Mouse (Mus musculus): ENCODE data around the gene Cpt1a. TPM values are rescaled to one million over a fixed set of nuclear protein-coding genes. Genes with fewer than 3 reads are reported as not detected.

Cpt1a gene
- polyA plus RNA-seq (2012; fragmentation: generic; extraction: Trizol), result 13.5 TPM

DNA sequence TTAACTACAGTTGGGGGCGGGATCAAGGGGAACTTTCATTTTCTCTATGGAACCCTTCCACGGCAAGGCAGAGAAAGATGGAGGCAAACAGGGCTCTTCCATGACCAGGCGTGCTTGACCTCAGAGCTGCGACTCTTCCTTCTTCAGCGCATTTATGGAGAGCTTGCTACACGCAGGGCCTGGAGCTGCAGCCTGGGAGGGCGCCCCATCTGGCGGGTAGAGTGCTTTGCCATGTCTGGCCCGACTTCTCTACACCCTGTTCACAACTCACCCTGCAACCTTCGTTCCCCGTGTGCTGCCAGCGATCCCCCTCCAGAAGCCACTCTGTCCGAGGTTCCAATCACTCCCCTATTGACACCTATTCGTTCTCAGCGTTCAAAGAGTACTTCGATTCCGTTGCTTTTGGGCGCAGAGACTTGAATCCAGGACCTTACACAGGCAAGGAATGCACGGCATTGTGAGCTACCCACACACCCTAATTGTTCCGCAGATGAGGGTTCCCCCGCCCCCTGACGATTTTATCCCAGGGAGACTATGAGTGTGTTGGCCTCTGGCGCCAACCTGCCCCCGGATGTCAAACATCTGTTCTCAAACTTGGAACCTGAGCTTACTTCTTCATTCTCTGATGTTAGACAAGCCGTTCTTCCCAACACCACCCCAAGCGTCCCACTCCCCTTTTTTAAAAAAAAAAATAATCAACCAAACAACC, at the start of gene Cpt1a:
Gene Cpt1a (plus strand): TSS at position 74 of the 709 bp plus-strand sequence.
- peak within 1 kb of the TSS; percentile 3 for H3ac ChIP-seq (ENCODE audit: control insufficient read depth, insufficient read length)
- TF ChIP-seq REST (IDR thresholded peaks at IDR 0.05; ENCODE audit: insufficient read depth, insufficient read length), result no peak
- TF ChIP-seq MYOG (IDR thresholded peaks at IDR 0.05; ENCODE audit: control insufficient read depth in 1 of 3, insufficient read depth in 1 of 3, insufficient read length in 2 of 3, low read depth in 2 of 3), result no peak
- TF ChIP-seq SRF (IDR thresholded peaks at IDR 0.05; ENCODE audit: control insufficient read depth, insufficient read length, low read depth), result no peak
- no peak for TF ChIP-seq POLR2A (IDR thresholded peaks at IDR 0.05; ENCODE audit: insufficient read length, low read depth)
- no peak for TF ChIP-seq CEBPB (IDR thresholded peaks at IDR 0.05; ENCODE audit: insufficient read depth, poor library complexity, severe bottlenecking)
- no peak for TF ChIP-seq E2F4 (IDR thresholded peaks at IDR 0.05; ENCODE audit: insufficient read depth)
- TF ChIP-seq USF1 (IDR thresholded peaks at IDR 0.05; ENCODE audit: low read depth), result no peak
- no peak for TF ChIP-seq TCF3 (IDR thresholded peaks at IDR 0.05; ENCODE audit: insufficient read length, low read depth)
- no peak for TF ChIP-seq POLR2AphosphoS2 (IDR thresholded peaks at IDR 0.05; ENCODE audit: insufficient read length, low read depth)
- no peak for TF ChIP-seq MAX (IDR thresholded peaks at IDR 0.05; ENCODE audit: low read depth)
- no peak for TF ChIP-seq MYOD1 (IDR thresholded peaks at IDR 0.05; ENCODE audit: control insufficient read depth in 1 of 3, insufficient read length in 2 of 3, low read depth in 2 of 3)
- TF ChIP-seq TCF12 (IDR thresholded peaks at IDR 0.05; ENCODE audit: insufficient read depth, poor library complexity, severe bottlenecking), result no peak
- H3K4me2 ChIP-seq (ENCODE audit: low read depth), result peak within 1 kb of the TSS; percentile 99
- no peaks in the 10 kb centered on the region for H3K27me3 ChIP-seq (ENCODE audit: control insufficient read depth, insufficient read depth, insufficient read length)
- H3K4me3 ChIP-seq, result peak within 1 kb of the TSS; percentile 49
- no peaks in the 10 kb centered on the region for H3K36me3 ChIP-seq (ENCODE audit: control insufficient read depth, insufficient read depth)
- H3K79me2 ChIP-seq (ENCODE audit: control insufficient read depth, insufficient read depth), result no peaks in the 10 kb centered on the region

DNA sequence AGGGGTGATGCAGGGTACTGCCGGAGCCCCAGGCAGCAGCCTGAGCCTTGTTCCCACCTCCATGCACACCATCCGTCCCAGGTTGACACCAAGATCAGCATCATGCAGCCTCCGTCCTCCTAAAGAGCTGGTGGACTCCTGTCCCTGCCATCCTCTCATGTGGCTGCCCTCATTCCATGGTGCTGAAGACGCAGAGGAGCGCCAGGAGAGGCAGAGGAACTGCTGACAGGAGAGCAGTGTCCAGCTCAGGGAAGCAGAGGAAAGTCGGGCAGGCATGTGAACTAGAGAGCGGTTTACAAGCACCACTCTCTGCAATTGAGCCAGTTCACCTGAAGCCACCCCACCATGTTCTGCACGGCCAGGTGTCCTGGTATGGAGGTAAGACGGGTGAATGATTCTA, 48.8 kb upstream of the Cpt1a start:
- Histone ChIP-seq H3K79me2 (ENCODE audit: control insufficient read depth, insufficient read depth) (no peaks in the 10 kb centered on the region), H3ac (ENCODE audit: control insufficient read depth, insufficient read length) (no peak overlapping the region), H3K4me3 (no peak overlapping the region), H3K4me2 (ENCODE audit: low read depth) (no peak overlapping the region), H3K36me3 (ENCODE audit: control insufficient read depth, insufficient read depth) (peaks cover 6% of the 10 kb centered on the region), H3K27me3 (ENCODE audit: control insufficient read depth, insufficient read depth, insufficient read length) (no peaks in the 10 kb centered on the region)
- TF ChIP-seq TCF12 (IDR thresholded peaks at IDR 0.05; ENCODE audit: insufficient read depth, poor library complexity, severe bottlenecking) (no peak), MYOD1 (IDR thresholded peaks at IDR 0.05; ENCODE audit: control insufficient read depth in 1 of 3, insufficient read length in 2 of 3, low read depth in 2 of 3) (no peak), TCF3 (IDR thresholded peaks at IDR 0.05; ENCODE audit: insufficient read length, low read depth) (no peak), SRF (IDR thresholded peaks at IDR 0.05; ENCODE audit: control insufficient read depth, insufficient read length, low read depth) (no peak), E2F4 (IDR thresholded peaks at IDR 0.05; ENCODE audit: insufficient read depth) (no peak), MYOG (IDR thresholded peaks at IDR 0.05; ENCODE audit: control insufficient read depth in 1 of 3, insufficient read depth in 1 of 3, insufficient read length in 2 of 3, low read depth in 2 of 3) (no peak), CEBPB (IDR thresholded peaks at IDR 0.05; ENCODE audit: insufficient read depth, poor library complexity, severe bottlenecking) (no peak), REST (IDR thresholded peaks at IDR 0.05; ENCODE audit: insufficient read depth, insufficient read length) (no peak), MAX (IDR thresholded peaks at IDR 0.05; ENCODE audit: low read depth) (no peak), POLR2AphosphoS2 (IDR thresholded peaks at IDR 0.05; ENCODE audit: insufficient read length, low read depth) (no peak), USF1 (IDR thresholded peaks at IDR 0.05; ENCODE audit: low read depth) (no peak)

DNA sequence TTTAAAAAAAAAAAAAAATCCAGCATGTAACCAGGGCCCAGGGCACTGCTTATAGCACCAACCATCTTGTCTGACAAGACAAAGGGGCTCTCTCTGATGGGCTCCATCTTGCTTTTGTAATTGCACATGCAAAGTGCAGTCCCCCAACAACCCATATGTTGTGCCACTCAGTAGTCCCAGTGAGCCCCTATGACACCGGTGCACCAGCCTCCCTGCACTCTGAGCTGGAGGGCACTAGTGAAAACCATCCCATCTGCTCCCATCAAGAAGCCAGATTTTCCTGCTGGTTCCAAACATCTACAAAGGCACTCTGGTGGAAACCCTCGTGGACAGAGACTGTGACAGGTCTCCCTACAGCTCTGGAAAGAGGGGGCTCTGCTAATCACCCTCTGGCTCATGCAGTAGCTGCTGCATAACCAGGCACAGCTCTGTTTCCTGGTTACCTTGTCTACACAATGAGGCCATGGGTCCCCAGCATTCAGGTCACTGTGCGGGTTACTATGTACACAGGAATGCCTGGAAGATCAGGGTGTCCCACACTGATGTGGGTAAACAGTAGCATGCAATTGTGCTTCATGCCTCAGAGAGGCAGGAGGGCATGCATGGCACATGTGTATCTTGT, 46.3 kb upstream of the Cpt1a start:
- Histone ChIP-seq H3K79me2 (ENCODE audit: control insufficient read depth, insufficient read depth) (no peaks in the 10 kb centered on the region), H3K36me3 (ENCODE audit: control insufficient read depth, insufficient read depth) (peaks cover 6% of the 10 kb centered on the region), H3K4me2 (ENCODE audit: low read depth) (no peak overlapping the region), H3K27me3 (ENCODE audit: control insufficient read depth, insufficient read depth, insufficient read length) (no peaks in the 10 kb centered on the region), H3K4me3 (no peak overlapping the region), H3ac (ENCODE audit: control insufficient read depth, insufficient read length) (no peak overlapping the region)
- no peak for TF ChIP-seq CEBPB (IDR thresholded peaks at IDR 0.05; ENCODE audit: insufficient read depth, poor library complexity, severe bottlenecking)
- no peak for TF ChIP-seq E2F4 (IDR thresholded peaks at IDR 0.05; ENCODE audit: insufficient read depth)
- TF ChIP-seq TCF3 (IDR thresholded peaks at IDR 0.05; ENCODE audit: insufficient read length, low read depth), result no peak
- no peak for TF ChIP-seq MYOG (IDR thresholded peaks at IDR 0.05; ENCODE audit: control insufficient read depth in 1 of 3, insufficient read depth in 1 of 3, insufficient read length in 2 of 3, low read depth in 2 of 3)
- TF ChIP-seq SRF (IDR thresholded peaks at IDR 0.05; ENCODE audit: control insufficient read depth, insufficient read length, low read depth), result no peak
- TF ChIP-seq MAX (IDR thresholded peaks at IDR 0.05; ENCODE audit: low read depth), result no peak
- TF ChIP-seq TCF12 (IDR thresholded peaks at IDR 0.05; ENCODE audit: insufficient read depth, poor library complexity, severe bottlenecking), result no peak
- no peak for TF ChIP-seq POLR2AphosphoS2 (IDR thresholded peaks at IDR 0.05; ENCODE audit: insufficient read length, low read depth)
- no peak for TF ChIP-seq USF1 (IDR thresholded peaks at IDR 0.05; ENCODE audit: low read depth)
- no peak for TF ChIP-seq REST (IDR thresholded peaks at IDR 0.05; ENCODE audit: insufficient read depth, insufficient read length)
- no peak for TF ChIP-seq MYOD1 (IDR thresholded peaks at IDR 0.05; ENCODE audit: control insufficient read depth in 1 of 3, insufficient read length in 2 of 3, low read depth in 2 of 3)
- TF ChIP-seq POLR2A (IDR thresholded peaks at IDR 0.05; ENCODE audit: insufficient read length, low read depth), result no peak

DNA sequence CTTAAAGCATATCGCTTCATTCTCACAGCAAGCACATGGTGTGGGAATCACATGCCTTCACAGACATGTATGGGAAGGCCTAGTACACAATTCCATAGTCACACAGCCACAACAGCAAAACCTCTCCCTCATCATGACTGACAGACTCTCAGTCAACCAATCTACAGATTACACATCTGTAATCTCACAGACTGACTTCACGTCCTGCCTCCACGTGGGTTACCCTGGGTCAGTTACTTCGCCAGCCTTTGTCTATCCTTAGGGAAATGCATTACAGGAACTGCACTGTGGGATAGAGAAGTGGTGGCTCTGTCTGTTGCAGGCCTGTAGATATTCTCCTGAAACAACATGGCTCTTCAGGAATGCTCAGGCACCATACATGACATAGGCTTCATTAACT, 40.2 kb upstream of the Cpt1a start:
- H3K4me3 ChIP-seq, result peak overlapping the region; percentile 82
- H3K79me2 ChIP-seq (ENCODE audit: control insufficient read depth, insufficient read depth), result peaks cover 28% of the 10 kb centered on the region
- H3K4me2 ChIP-seq (ENCODE audit: low read depth), result peak overlapping the region; percentile 99
- no peaks in the 10 kb centered on the region for H3K27me3 ChIP-seq (ENCODE audit: control insufficient read depth, insufficient read depth, insufficient read length)
- TF ChIP-seq USF1 (IDR thresholded peaks at IDR 0.05; ENCODE audit: low read depth) (no peak), MAX (IDR thresholded peaks at IDR 0.05; ENCODE audit: low read depth) (no peak), MYOD1 (IDR thresholded peaks at IDR 0.05; ENCODE audit: control insufficient read depth in 1 of 3, insufficient read length in 2 of 3, low read depth in 2 of 3) (no peak), POLR2A (IDR thresholded peaks at IDR 0.05; ENCODE audit: insufficient read length, low read depth) (no peak), E2F4 (IDR thresholded peaks at IDR 0.05; ENCODE audit: insufficient read depth) (no peak), TCF3 (IDR thresholded peaks at IDR 0.05; ENCODE audit: insufficient read length, low read depth) (no peak), CEBPB (IDR thresholded peaks at IDR 0.05; ENCODE audit: insufficient read depth, poor library complexity, severe bottlenecking) (no peak), SRF (IDR thresholded peaks at IDR 0.05; ENCODE audit: control insufficient read depth, insufficient read length, low read depth) (no peak), MYOG (IDR thresholded peaks at IDR 0.05; ENCODE audit: control insufficient read depth in 1 of 3, insufficient read depth in 1 of 3, insufficient read length in 2 of 3, low read depth in 2 of 3) (no peak), TCF12 (IDR thresholded peaks at IDR 0.05; ENCODE audit: insufficient read depth, poor library complexity, severe bottlenecking) (no peak), POLR2AphosphoS2 (IDR thresholded peaks at IDR 0.05; ENCODE audit: insufficient read length, low read depth) (no peak), REST (IDR thresholded peaks at IDR 0.05; ENCODE audit: insufficient read depth, insufficient read length) (no peak)
- no peaks in the 10 kb centered on the region for H3K36me3 ChIP-seq (ENCODE audit: control insufficient read depth, insufficient read depth)
- peak overlapping the region; percentile 31 for H3ac ChIP-seq (ENCODE audit: control insufficient read depth, insufficient read length)

All from myocyte (in vitro differentiated cells).